Mouse (Mus musculus): Measurements from ENCODE around the gene Pimreg. TPM values are rescaled to one million over a fixed set of nuclear protein-coding genes. Genes with fewer than 3 reads are reported as not detected.

The Pimreg gene
- polyA plus RNA-seq, 1 experiment, result 0.08 TPM

DNA sequence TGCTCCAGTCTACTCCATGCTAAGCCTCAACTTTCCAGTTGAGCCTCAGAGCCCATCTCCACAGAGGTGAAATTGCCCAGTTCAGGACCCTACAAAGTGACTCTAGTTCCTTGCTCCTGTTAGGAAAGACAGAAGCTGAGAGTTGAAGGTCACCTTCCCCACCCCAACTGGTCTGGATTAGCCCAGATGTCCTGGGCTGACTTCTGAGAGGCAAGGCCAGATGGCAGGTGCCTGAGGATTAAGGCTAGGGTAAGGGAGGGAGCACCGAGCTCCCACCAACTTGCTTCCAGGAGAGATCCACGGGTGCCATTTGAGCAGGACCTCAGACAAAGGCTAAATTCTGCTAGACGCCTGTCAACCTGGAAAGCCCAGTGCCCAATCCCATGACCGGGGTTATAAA, 9.7 kb upstream of the Pimreg start:
- Histone ChIP-seq H3K4me3 (replicated peaks; ENCODE audit: insufficient read depth, low read depth, low read length) (no peak overlapping the region), H3K27ac (ENCODE audit: insufficient read depth, low read length) (no peak overlapping the region), H3K27me3 (ENCODE audit: control insufficient read depth, insufficient read depth, low read length) (no peaks in the 10 kb centered on the region), H3K4me1 (ENCODE audit: control insufficient read depth, insufficient read depth, low read length) (no peaks in the 10 kb centered on the region)
- WGBS, result 69% methylated on average over 4 of the region's 4 CpGs
- DNase-seq, result no peak
- TF ChIP-seq POLR2A (IDR thresholded peaks at IDR 0.05; ENCODE audit: borderline replicate concordance, insufficient read depth, low read length) (no peak), CTCF (IDR thresholded peaks at IDR 0.05; ENCODE audit: borderline replicate concordance, insufficient read depth, low read depth, low read length) (no peak)

DNA sequence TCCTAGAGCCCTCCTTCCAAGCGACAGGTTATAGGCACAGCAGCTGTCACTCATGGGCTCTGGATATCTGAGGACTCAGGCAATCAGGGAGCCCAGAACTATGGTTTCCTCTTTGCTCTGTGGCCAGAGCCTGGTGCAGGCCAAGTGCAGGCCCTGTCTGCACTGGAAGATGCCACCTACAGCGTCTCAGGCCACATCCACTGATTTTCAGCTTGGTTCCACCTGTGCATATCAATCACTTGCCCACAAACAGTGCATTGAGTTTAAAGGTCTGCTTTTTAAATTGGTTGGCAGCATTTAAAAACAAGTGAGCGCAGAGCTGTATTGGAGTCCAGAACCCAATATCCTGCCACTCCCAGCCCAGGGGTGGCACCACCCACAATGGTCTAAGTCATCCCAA, 9.2 kb upstream of the Pimreg start:
- H3K4me1 ChIP-seq (ENCODE audit: control insufficient read depth, insufficient read depth, low read length), result no peaks in the 10 kb centered on the region
- WGBS, result 92% methylated on average over 3 of the region's 3 CpGs
- H3K4me3 ChIP-seq (replicated peaks; ENCODE audit: insufficient read depth, low read depth, low read length), result no peak overlapping the region
- no peak overlapping the region for H3K27ac ChIP-seq (ENCODE audit: insufficient read depth, low read length)
- no peaks in the 10 kb centered on the region for H3K27me3 ChIP-seq (ENCODE audit: control insufficient read depth, insufficient read depth, low read length)
- TF ChIP-seq CTCF (IDR thresholded peaks at IDR 0.05; ENCODE audit: borderline replicate concordance, insufficient read depth, low read depth, low read length) (no peak), POLR2A (IDR thresholded peaks at IDR 0.05; ENCODE audit: borderline replicate concordance, insufficient read depth, low read length) (no peak)
- DNase-seq, result no peak

DNA sequence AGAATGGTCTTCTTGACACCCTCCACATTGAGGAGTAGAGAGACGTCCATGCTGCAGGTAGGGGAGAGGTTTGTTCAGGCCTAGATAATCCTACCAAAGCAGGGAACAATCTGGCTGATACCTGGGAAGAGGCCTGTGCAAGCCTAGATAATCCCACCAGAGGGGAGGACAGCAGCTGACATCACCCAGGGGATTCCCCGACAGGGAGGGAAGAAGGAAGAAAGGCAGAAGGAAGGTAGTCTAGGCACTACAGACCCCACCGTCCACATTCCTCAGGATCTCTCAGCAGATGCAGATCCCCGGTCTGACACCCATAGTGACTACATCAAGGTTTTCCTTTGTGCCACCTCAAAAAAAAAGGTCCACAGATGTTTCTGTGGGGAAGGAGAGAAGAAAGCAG, 4.4 kb upstream of the Pimreg start, which contains the start of gene Aipl1:
Gene Aipl1, minus strand, starts transcription at position 101 of the 400 bp plus-strand sequence.
- Histone ChIP-seq H3K4me3 (replicated peaks; ENCODE audit: insufficient read depth, low read depth, low read length) (no peak within 1 kb of the TSS), H3K27ac (ENCODE audit: insufficient read depth, low read length) (no peak within 1 kb of the TSS), H3K27me3 (ENCODE audit: control insufficient read depth, insufficient read depth, low read length) (no peaks in the 10 kb centered on the region), H3K4me1 (ENCODE audit: control insufficient read depth, insufficient read depth, low read length) (no peaks in the 10 kb centered on the region)
- 82% methylated on average over 4 of the region's 4 CpGs for WGBS
- DNase-seq, result no peak
- TF ChIP-seq CTCF (IDR thresholded peaks at IDR 0.05; ENCODE audit: borderline replicate concordance, insufficient read depth, low read depth, low read length) (no peak), POLR2A (IDR thresholded peaks at IDR 0.05; ENCODE audit: borderline replicate concordance, insufficient read depth, low read length) (no peak)

DNA sequence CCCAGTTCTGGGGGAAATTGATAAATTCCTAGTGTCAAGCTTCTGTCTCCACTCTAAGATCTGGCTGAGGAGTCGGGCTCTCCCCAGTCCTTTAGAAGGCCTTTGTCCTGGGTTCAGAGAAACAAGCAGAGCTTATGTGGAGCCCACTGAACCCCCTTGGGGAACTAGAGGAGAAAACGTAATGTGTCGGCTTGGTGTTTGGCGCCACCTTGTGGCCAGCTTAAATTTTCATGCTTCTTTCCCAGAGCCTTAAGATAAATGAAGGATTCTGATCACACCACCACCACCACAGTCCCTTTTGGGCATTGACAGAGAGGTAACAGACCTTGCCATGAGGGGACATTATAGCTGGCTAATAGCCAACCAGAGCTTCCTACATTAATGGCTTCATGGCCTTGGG, 3.8 kb upstream of the Pimreg start:
- peak; percentile 57 to 75 for DNase-seq
- no peak overlapping the region for H3K4me3 ChIP-seq (replicated peaks; ENCODE audit: insufficient read depth, low read depth, low read length)
- H3K27me3 ChIP-seq (ENCODE audit: control insufficient read depth, insufficient read depth, low read length), result no peaks in the 10 kb centered on the region
- H3K4me1 ChIP-seq (ENCODE audit: control insufficient read depth, insufficient read depth, low read length), result 0 out of 2 replicates have a peak, but pooled peaks cover 5% of the 10 kb centered on the region
- no peak overlapping the region for H3K27ac ChIP-seq (ENCODE audit: insufficient read depth, low read length)
- TF ChIP-seq CTCF (IDR thresholded peaks at IDR 0.05; ENCODE audit: borderline replicate concordance, insufficient read depth, low read depth, low read length) (peak; percentile 77), POLR2A (IDR thresholded peaks at IDR 0.05; ENCODE audit: borderline replicate concordance, insufficient read depth, low read length) (no peak)
- whole genome bisulfite sequencing, result under 1% methylated on average over 4 of the region's 4 CpGs

DNA sequence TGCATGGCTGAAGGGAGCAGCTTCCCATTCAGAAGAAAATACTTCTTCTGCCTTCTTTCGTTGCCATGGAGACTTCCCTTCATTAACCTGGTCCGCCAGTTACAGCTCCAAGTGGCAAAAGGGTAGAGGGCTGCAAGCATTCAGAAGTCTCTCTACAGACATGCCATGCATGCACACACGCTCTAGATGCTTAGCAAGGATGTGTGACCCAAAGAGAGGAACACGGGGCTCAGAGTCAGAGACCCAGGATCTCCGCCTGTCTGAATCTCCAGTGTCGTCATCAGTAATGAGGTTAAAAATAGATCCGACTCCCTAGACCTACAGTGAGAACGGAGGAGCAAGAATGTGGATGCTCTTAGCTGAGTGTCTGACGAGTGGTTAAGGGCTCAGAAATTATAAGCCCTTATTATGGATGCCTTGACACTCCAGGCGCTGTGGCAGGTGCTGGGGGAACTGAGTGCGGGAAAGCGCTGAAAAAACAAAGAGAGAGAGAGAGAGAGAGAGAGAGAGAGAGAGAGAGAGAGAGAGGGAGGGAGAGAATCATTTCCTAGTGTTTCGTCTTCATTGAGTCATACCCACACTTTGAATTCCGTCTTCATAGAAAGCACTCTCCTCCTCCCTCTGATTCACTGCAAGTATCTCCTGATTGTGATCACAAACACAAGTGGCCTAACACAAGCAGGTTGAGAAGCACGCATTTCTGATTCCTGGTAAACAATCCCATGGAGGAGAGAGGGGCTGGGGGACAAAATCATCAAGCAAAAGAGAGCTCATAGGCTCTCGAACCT, 2.0 kb upstream of the Pimreg start:
- no peak for DNase-seq

DNA sequence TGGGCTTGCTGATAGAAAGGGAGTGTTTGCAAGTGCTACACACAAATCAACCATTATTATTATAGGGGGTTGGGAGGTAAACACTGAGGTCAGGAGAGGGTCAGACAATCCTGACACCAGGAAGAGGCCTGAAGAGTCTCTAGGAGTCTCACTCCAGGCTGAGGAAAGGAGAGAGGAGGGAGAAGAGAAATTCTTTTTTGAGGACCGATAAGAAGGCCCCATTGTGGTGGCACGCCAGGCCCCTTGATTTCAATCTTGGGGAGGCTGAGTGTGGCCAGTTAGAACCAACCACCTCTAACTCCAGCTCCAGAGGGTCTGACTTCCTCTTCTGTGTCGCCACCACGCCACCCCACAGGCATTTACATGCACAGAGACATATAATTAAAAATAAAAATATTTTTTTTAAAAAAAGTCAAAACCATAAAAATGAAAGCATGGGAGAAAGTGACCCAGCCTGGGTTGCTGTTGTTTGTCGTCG, 503 bp upstream of the Pimreg start:
- Histone ChIP-seq H3K27me3 (ENCODE audit: control insufficient read depth, insufficient read depth, low read length) (no peaks in the 10 kb centered on the region), H3K27ac (ENCODE audit: insufficient read depth, low read length) (no peak overlapping the region), H3K4me3 (replicated peaks; ENCODE audit: insufficient read depth, low read depth, low read length) (peak overlapping the region; percentile 63), H3K4me1 (ENCODE audit: control insufficient read depth, insufficient read depth, low read length) (0 out of 2 replicates have a peak, but pooled peaks cover 5% of the 10 kb centered on the region)
- 53% methylated on average over 6 of the region's 6 CpGs for WGBS
- DNase-seq, result no peak
- TF ChIP-seq CTCF (IDR thresholded peaks at IDR 0.05; ENCODE audit: borderline replicate concordance, insufficient read depth, low read depth, low read length) (no peak), POLR2A (IDR thresholded peaks at IDR 0.05; ENCODE audit: borderline replicate concordance, insufficient read depth, low read length) (no peak)

More for the DNA sequence above, 2.0 kb upstream of the Pimreg start:
- TF ChIP-seq POLR2A (IDR thresholded peaks at IDR 0.05; ENCODE audit: borderline replicate concordance, insufficient read depth, low read length) (no peak), CTCF (IDR thresholded peaks at IDR 0.05; ENCODE audit: borderline replicate concordance, insufficient read depth, low read depth, low read length) (no peak)
- Histone ChIP-seq H3K27ac (ENCODE audit: insufficient read depth, low read length) (no peak overlapping the region), H3K4me1 (ENCODE audit: control insufficient read depth, insufficient read depth, low read length) (0 out of 2 replicates have a peak, but pooled peaks cover 5% of the 10 kb centered on the region), H3K4me3 (replicated peaks; ENCODE audit: insufficient read depth, low read depth, low read length) (no peak overlapping the region), H3K27me3 (ENCODE audit: control insufficient read depth, insufficient read depth, low read length) (no peaks in the 10 kb centered on the region)
- WGBS, result 42% methylated on average over 16 of the region's 16 CpGs

DNA sequence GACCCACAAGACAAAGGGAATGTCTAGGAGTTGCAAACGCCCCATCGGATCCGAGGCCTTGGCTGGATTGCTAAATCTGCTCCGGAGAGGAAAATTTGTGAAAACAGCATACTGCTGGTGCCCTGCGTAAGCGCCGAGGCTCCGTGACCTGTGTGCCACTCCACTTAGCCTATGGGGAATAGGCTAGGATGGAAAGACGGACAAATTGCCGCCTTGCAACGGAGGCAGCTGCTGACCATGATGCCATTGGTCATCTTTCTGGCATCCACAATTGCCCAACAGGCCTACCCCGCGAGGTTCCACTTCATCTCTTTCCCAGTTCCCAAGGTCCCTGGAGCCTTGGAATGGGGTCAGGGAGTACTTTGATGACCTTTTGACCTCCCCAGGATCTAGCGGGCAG, 799 bp downstream of the Pimreg start:
- DNase-seq, result no peak
- no peak for TF ChIP-seq POLR2A (IDR thresholded peaks at IDR 0.05; ENCODE audit: borderline replicate concordance, insufficient read depth, low read length)
- no peak for TF ChIP-seq CTCF (IDR thresholded peaks at IDR 0.05; ENCODE audit: borderline replicate concordance, insufficient read depth, low read depth, low read length)
- WGBS, result 1% methylated on average over 14 of the region's 14 CpGs
- H3K27ac ChIP-seq (ENCODE audit: insufficient read depth, low read length), result no peak overlapping the region
- H3K4me1 ChIP-seq (ENCODE audit: control insufficient read depth, insufficient read depth, low read length), result 0 out of 2 replicates have a peak, but pooled peaks cover 5% of the 10 kb centered on the region
- H3K4me3 ChIP-seq (replicated peaks; ENCODE audit: insufficient read depth, low read depth, low read length), result peak overlapping the region; percentile 51
- H3K27me3 ChIP-seq (ENCODE audit: control insufficient read depth, insufficient read depth, low read length), result no peaks in the 10 kb centered on the region

DNA sequence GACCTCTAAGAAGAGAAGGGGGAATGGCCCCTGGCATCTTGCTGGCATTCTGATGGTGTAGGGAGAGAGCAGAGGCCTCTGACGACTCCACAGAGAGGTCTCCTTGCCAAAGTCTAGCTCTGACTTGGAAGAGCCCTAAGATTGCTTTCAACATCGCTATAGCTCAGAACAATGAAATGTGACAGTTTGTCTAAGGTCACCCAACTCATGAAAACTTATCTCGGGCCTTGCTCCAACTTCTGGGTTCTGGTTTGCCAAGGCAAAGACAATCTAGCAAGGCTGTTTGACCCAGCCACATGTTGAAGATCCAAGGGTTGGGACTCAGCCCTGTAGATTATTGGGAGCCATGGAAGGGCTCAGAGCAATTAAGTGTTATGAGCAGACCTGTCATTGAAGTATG, 2.4 kb downstream of the Pimreg start:
- WGBS, result 32% methylated on average over 3 of the region's 3 CpGs
- H3K27ac ChIP-seq (ENCODE audit: insufficient read depth, low read length), result no peak overlapping the region
- no peak overlapping the region for H3K4me3 ChIP-seq (replicated peaks; ENCODE audit: insufficient read depth, low read depth, low read length)
- DNase-seq, result no peak
- TF ChIP-seq CTCF (IDR thresholded peaks at IDR 0.05; ENCODE audit: borderline replicate concordance, insufficient read depth, low read depth, low read length) (no peak), POLR2A (IDR thresholded peaks at IDR 0.05; ENCODE audit: borderline replicate concordance, insufficient read depth, low read length) (no peak)
- H3K4me1 ChIP-seq (ENCODE audit: control insufficient read depth, insufficient read depth, low read length), result 0 out of 2 replicates have a peak, but pooled peaks cover 5% of the 10 kb centered on the region
- no peaks in the 10 kb centered on the region for H3K27me3 ChIP-seq (ENCODE audit: control insufficient read depth, insufficient read depth, low read length)
